Mouse (Mus musculus) testis, postnatal 10 days (tissue): ENCODE results near the gene Rgsl1.

ENCODE experiments used
- DNase-seq: peaks from one replicate; pipeline ENCODE4 v3.0.0; 2021; ENCODE audit warnings: low spot score

The Rgsl1 gene

DNA sequence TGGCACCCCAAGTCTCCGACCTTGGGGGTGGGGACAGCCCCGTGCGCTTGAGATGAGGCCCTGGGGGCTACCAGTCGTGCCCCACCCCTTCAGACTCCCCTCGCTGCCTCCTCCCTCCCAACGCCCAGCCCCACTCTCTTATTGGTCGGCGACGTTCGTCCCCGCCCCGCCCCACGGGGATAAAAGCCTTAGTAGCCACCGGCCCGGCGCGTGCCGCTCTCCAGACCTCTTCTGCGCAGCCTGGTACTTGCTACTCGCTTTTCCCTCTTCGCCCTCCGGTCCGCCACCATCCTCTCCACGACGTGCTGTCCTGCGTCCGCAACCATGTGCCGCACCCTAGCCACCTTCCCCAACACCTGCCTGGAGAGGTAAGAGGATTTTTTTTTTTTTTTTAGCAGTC, 103.8 kb downstream of the Rgsl1 start, which contains the start of gene Rgs16:
Gene Rgs16 (plus strand): TSS at position 205 of the 400 bp plus-strand sequence.
- DNase-seq: peak; percentile 86

DNA sequence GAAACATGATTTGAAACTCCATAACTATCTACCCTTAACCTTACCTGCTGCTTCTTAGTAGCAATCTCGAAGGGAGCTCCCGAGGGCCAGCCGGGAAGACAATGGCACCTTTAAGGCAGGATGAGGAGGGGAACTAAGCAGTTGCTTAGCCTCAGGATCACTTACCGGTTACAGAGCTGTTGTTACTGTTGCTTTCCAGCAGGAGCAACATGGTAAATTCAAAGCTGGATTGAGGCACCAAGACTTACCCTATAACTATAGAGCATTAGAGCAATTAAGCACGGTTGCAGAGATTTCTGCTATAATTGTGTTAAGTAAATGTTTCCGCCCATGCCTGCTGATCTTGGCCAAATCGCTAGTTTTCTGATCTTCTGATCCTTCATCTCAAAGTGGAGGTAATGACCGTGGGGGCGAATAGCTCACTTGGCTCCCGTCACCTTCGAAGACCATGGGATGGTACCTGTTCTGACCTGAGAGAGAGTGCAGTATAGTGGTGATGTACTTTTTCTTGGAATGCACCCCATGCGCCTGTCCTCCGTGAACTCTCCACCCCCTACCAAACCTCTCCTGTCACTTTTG, 104.4 kb downstream of the Rgsl1 start:
- DNase-seq: no peak

- no peak for DNase-seq
Measured at GRCm38 (mm10) chr1:153737101-153738085, 106.5 kb downstream of the Rgsl1 start.

DNA sequence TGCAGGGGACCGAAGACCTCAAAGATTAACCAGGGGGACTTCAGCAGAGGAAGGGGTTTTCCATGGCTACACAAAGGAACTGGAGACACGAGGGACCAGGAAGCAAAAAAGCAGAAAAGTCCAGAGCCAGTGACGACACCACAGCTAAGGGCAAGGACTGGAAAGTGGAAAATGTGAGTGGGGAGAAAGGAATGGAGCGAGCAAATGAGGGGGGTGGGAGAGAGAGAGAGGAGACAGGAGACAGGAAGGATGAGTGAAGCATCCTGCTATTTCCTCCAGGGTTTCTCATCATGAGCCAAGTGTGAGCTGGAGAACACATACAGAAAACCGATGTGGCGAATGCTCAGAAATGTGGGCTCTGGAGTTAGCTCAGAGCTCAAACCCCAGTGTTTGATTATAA, 107.8 kb downstream of the Rgsl1 start:
- no peak for DNase-seq

DNA sequence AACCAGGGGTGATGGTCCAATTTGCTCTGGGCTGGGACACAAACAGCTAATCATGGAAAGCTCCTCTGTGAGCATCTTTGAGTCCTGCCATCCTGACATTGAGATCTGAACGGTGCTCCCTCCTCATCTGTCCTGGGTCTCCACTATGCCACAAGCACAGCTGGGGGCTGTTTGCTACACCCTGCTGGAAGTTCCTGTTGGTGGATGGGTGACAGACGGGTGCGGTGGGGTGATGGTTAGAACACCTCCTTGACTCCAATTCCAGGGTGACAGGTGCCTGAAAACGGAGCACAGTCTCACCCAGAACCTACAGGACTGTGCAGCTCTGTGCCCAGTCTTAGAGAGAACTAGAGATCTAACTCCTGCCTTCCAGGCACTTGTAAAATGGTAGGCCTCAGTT, 109.1 kb downstream of the Rgsl1 start:
- DNase-seq: no peak

GRCm38 (mm10) chr1:153733181-153733580, 110.8 kb downstream of the Rgsl1 start:
- no peak for DNase-seq

GRCm38 (mm10) chr1:153730671-153731070, 113.3 kb downstream of the Rgsl1 start:
- DNase-seq: no peak

- DNase-seq: no peak
Measured at GRCm38 (mm10) chr1:153729806-153730205, 114.1 kb downstream of the Rgsl1 start.
